Mouse (Mus musculus): Measurements from ENCODE around the gene Slc25a33.

- no peak for TF ChIP-seq CTCF (IDR thresholded peaks at IDR 0.05; ENCODE audit: borderline replicate concordance, insufficient read depth, low read depth, low read length)
- TF ChIP-seq POLR2A (IDR thresholded peaks at IDR 0.05; ENCODE audit: borderline replicate concordance, insufficient read depth, low read length), result no peak
These were observed 51.1 kb downstream of the Slc25a33 start for GRCm38 (mm10) chr4:149723021-149723390.

Data from cerebellum, adult 2 months (tissue).